Mouse (Mus musculus) stomach, embryonic 16.5 days (tissue): ENCODE data around the gene Sall1. TPM values are rescaled to one million over a fixed set of nuclear protein-coding genes. Genes with fewer than 3 reads are reported as not detected.

Experiments
- ATAC-seq: fragments of 200-750 bp; cut with Nextera tagmentation; 2 replicates; pipeline ENCODE4 v1.8.0; 2017; ENCODE audit warnings: moderate number of reproducible peaks, moderate TSS enrichment; ENCODE audit not compliant: insufficient read depth, low FRiP score
- H3K27ac ChIP-seq: fragments of 300-500 bp; sonication (generic); 2 replicates; pipeline ENCODE4 v1.5.1; 2014; ENCODE audit warnings: low read length
- H3K27me3 ChIP-seq: fragments of 300-500 bp; sonication (generic); 2 replicates; pipeline ENCODE4 v1.6.1; 2014; ENCODE audit warnings: low read length, control low read depth, mixed read lengths; ENCODE audit not compliant: control insufficient read depth, insufficient read depth
- H3K36me3 ChIP-seq: fragments of 300-500 bp; sonication (generic); 2 replicates; pipeline ENCODE4 v1.6.1; 2014; ENCODE audit warnings: low read length; ENCODE audit not compliant: control insufficient read depth, insufficient read depth
- H3K4me1 ChIP-seq: fragments of 300-500 bp; sonication (generic); 2 replicates; pipeline ENCODE4 v1.6.1; 2014; ENCODE audit warnings: low read length, control low read depth, mixed read lengths; ENCODE audit not compliant: control insufficient read depth, insufficient read depth
- H3K4me2 ChIP-seq: fragments of 300-500 bp; sonication (generic); 2 replicates; pipeline ENCODE4 v1.6.1; 2014; ENCODE audit warnings: low read depth, low read length, mixed read lengths
- H3K4me3 ChIP-seq: fragments of 300-500 bp; sonication (generic); replicated peaks from 2 replicates; pipeline ENCODE4 v1.5.1; 2014; ENCODE audit warnings: mild to moderate bottlenecking, low read length
- H3K9ac ChIP-seq: fragments of 300-500 bp; sonication (generic); 2 replicates; pipeline ENCODE4 v1.6.1; 2014; ENCODE audit warnings: low read length
- H3K9me3 ChIP-seq: fragments of 300-500 bp; sonication (generic); replicated peaks from 2 replicates; pipeline ENCODE4 v1.6.1; 2016; ENCODE audit warnings: low read length, control low read depth; ENCODE audit not compliant: control insufficient read depth
- WGBS: fragments of 180-500 bp; shearing (Covaris S2); extraction: QIAGEN DNeasy Blood & Tissue Kit; methylation state at CpG from one replicate; pipeline ENCODE4 v1.1.7; 2014; 5-methylcytosine and 5-hydroxymethylcytosine counted together
- polyA plus RNA-seq: library from polyadenylated mRNA; unstranded; fragments of >200 nt; fragmentation: Nextera tagmentation; extraction: Ambion mirVana; gene quantifications from 2 replicates; pipeline ENCODE4 v1.2.1, GENCODE M21; 2015

Gene Sall1
- polyA plus RNA-seq, 1 experiment from 2014 or later: 1.1 TPM

- ATAC-seq: no peak
- WGBS: 0% methylated on average over 35 of the region's 35 CpGs
- peaks cover 73% of the 10 kb centered on the region for H3K27me3 ChIP-seq
Observed at GRCm38 (mm10) chr8:89042118-89042460, 1.9 kb downstream of the Sall1 start.

GRCm38 (mm10) chr8:89041421-89042117, 2.4 kb downstream of the Sall1 start:
- H3K27me3 ChIP-seq: peaks cover 73% of the 10 kb centered on the region

More at GRCm38 (mm10) chr8:89042118-89042460, 1.9 kb downstream of the Sall1 start:
- Histone ChIP-seq H3K27ac (peak overlapping the region; percentile 42; the same call in 1 of the 2 replicates), H3K9me3 (no peaks in the 10 kb centered on the region), H3K4me2 (peak overlapping the region; percentile 92), H3K4me3 (peak overlapping the region; percentile 55), H3K9ac (peak overlapping the region; percentile 73), H3K36me3 (no peaks in the 10 kb centered on the region), H3K4me1 (peaks cover 31% of the 10 kb centered on the region)

GRCm38 (mm10) chr8:89040751-89041420, 3.1 kb downstream of the Sall1 start:
- no peaks in the 10 kb centered on the region for H3K9me3 ChIP-seq
- no peak overlapping the region for H3K27ac ChIP-seq
- H3K4me3 ChIP-seq: peak overlapping the region; percentile 55
- H3K27me3 ChIP-seq: peaks cover 72% of the 10 kb centered on the region
- peaks cover 28% of the 10 kb centered on the region for H3K4me1 ChIP-seq
- ATAC-seq: no peak
- peak overlapping the region; percentile 73 for H3K9ac ChIP-seq
- WGBS: 7% methylated on average over 40 of the region's 40 CpGs
- H3K36me3 ChIP-seq: no peaks in the 10 kb centered on the region
- H3K4me2 ChIP-seq: peak overlapping the region; percentile 92

More at GRCm38 (mm10) chr8:89041421-89042117, 2.4 kb downstream of the Sall1 start:
- WGBS: 1% methylated on average over 55 of the region's 55 CpGs
- ATAC-seq: no peak
- no peaks in the 10 kb centered on the region for H3K36me3 ChIP-seq
- H3K9me3 ChIP-seq: no peaks in the 10 kb centered on the region
- H3K27ac ChIP-seq: 0 out of 2 replicates have a peak overlapping the region, but pooled peaks have one; percentile 42
- H3K4me3 ChIP-seq: peak overlapping the region; percentile 55
- peak overlapping the region; percentile 92 for H3K4me2 ChIP-seq
- H3K9ac ChIP-seq: peak overlapping the region; percentile 73
- peaks cover 31% of the 10 kb centered on the region for H3K4me1 ChIP-seq

- H3K36me3 ChIP-seq: no peaks in the 10 kb centered on the region
- H3K9me3 ChIP-seq: no peaks in the 10 kb centered on the region
- H3K4me2 ChIP-seq: no peak overlapping the region
- H3K27me3 ChIP-seq: peaks cover 66% of the 10 kb centered on the region
- 46% methylated on average over 6 of the region's 6 CpGs for WGBS
- no peak overlapping the region for H3K9ac ChIP-seq
- no peak overlapping the region for H3K27ac ChIP-seq
- no peak overlapping the region for H3K4me3 ChIP-seq
- peaks cover 28% of the 10 kb centered on the region for H3K4me1 ChIP-seq
- no peak for ATAC-seq
Observed at GRCm38 (mm10) chr8:89039890-89040289, 4.1 kb downstream of the Sall1 start.

GRCm38 (mm10) chr8:89038920-89039319, 5.0 kb downstream of the Sall1 start:
- Histone ChIP-seq H3K4me1 (peaks cover 28% of the 10 kb centered on the region), H3K4me2 (no peak overlapping the region), H3K27ac (no peak overlapping the region), H3K9ac (no peak overlapping the region), H3K36me3 (no peaks in the 10 kb centered on the region), H3K27me3 (peaks cover 68% of the 10 kb centered on the region), H3K9me3 (no peaks in the 10 kb centered on the region), H3K4me3 (no peak overlapping the region)
- 75% methylated on average over 4 of the region's 4 CpGs for WGBS
- ATAC-seq: no peak

- Histone ChIP-seq H3K27me3 (peaks cover 62% of the 10 kb centered on the region), H3K9ac (no peak overlapping the region), H3K4me1 (peaks cover 18% of the 10 kb centered on the region), H3K4me2 (no peak overlapping the region), H3K27ac (no peak overlapping the region), H3K9me3 (no peaks in the 10 kb centered on the region), H3K4me3 (no peak overlapping the region), H3K36me3 (no peaks in the 10 kb centered on the region)
- no peak for ATAC-seq
- 17% methylated on average over 9 of the region's 9 CpGs for WGBS
Observed at GRCm38 (mm10) chr8:89037536-89038236, 6.3 kb downstream of the Sall1 start.

- Histone ChIP-seq H3K4me1 (no peaks in the 10 kb centered on the region), H3K27me3 (peaks cover 33% of the 10 kb centered on the region), H3K27ac (no peak overlapping the region), H3K36me3 (no peaks in the 10 kb centered on the region), H3K9me3 (no peaks in the 10 kb centered on the region), H3K4me2 (no peak overlapping the region), H3K4me3 (no peak overlapping the region), H3K9ac (no peak overlapping the region)
- no peak for ATAC-seq
- WGBS: 81% methylated on average over 13 of the region's 13 CpGs
Observed at GRCm38 (mm10) chr8:89032412-89032811, 11.6 kb downstream of the Sall1 start.

- H3K4me1 ChIP-seq: peaks cover 5% of the 10 kb centered on the region; the same call in 1 of the 2 replicates
- 65% methylated on average over 12 of the region's 12 CpGs for WGBS
- no peak overlapping the region for H3K4me3 ChIP-seq
- no peaks in the 10 kb centered on the region for H3K9me3 ChIP-seq
- no peaks in the 10 kb centered on the region for H3K36me3 ChIP-seq
- H3K9ac ChIP-seq: no peak overlapping the region
- no peak for ATAC-seq
- no peak overlapping the region for H3K4me2 ChIP-seq
- H3K27ac ChIP-seq: no peak overlapping the region
- peaks cover 28% of the 10 kb centered on the region for H3K27me3 ChIP-seq
Observed at GRCm38 (mm10) chr8:89028156-89028555, 15.8 kb downstream of the Sall1 start.

- H3K36me3 ChIP-seq: no peaks in the 10 kb centered on the region
- H3K4me2 ChIP-seq: peak overlapping the region; percentile 54; the same call in 1 of the 2 replicates
- ATAC-seq: no peak
- H3K9me3 ChIP-seq: no peaks in the 10 kb centered on the region
- no peak overlapping the region for H3K27ac ChIP-seq
- no peak overlapping the region for H3K4me3 ChIP-seq
- peaks cover 5% of the 10 kb centered on the region; the same call in 1 of the 2 replicates for H3K4me1 ChIP-seq
- H3K27me3 ChIP-seq: peaks cover 33% of the 10 kb centered on the region
- H3K9ac ChIP-seq: no peak overlapping the region
- WGBS: 24% methylated on average over 13 of the region's 13 CpGs
Observed at GRCm38 (mm10) chr8:89026139-89026520, 17.8 kb downstream of the Sall1 start.
